Mouse (Mus musculus): ENCODE measurements at regions not wholly inside any gene's neighbourhood (a gene's known extent, or its start where the extent isn't known, plus 50 kb on each side); places are given as distances from the start of the nearest gene placed in this dataset.

- TF ChIP-seq CTCF (IDR thresholded peaks at IDR 0.05; ENCODE audit: control insufficient read depth, insufficient read depth, insufficient read length), result no peak
- no peak for TF ChIP-seq MYOD1 (IDR thresholded peaks at IDR 0.05; ENCODE audit: control insufficient read depth, insufficient read length, low read depth)
- TF ChIP-seq FOSL1 (IDR thresholded peaks at IDR 0.05; ENCODE audit: insufficient read depth, low read length, poor library complexity, severe bottlenecking), result no peak
- no peak for TF ChIP-seq MYOG (IDR thresholded peaks at IDR 0.05; ENCODE audit: control insufficient read depth, extremely low read depth, insufficient read length)
- TF ChIP-seq USF1 (IDR thresholded peaks at IDR 0.05; ENCODE audit: low read depth), result no peak
- TF ChIP-seq CEBPB (IDR thresholded peaks at IDR 0.05; ENCODE audit: low read depth), result no peak
- TF ChIP-seq MAX (IDR thresholded peaks at IDR 0.05), result no peak
These were observed 130.7 kb upstream of the Fggy start for GRCm38 (mm10) chr4:95426563-95426962.
